ENCODE assay signal across 13 mouse cellular contexts in genomic region chr17:14532298-14532978, GRCm38 (mm10).
DNase-seq lines count a peak whose midpoint lies in the region; TF ChIP-seq lines count a peak whose summit lies in the region.
"Had no signal": no experiment of that assay in that cellular context is flagged by ENCODE, and none has a peak within 500 bp of the region (broad histone marks: within the 10 kb centered on the region; RNA-seq: fewer than 3 reads in every experiment).

No protein-coding gene starts in this region.

- no peaks in the 10 kb centered on the region for H3K27me3 ChIP-seq in heart, embryonic 10.5 days (ENCODE audit: insufficient read depth, poor library complexity, severe bottlenecking)
- no peaks in the 10 kb centered on the region for H3K27me3 ChIP-seq in myocyte (ENCODE audit: control insufficient read depth, insufficient read depth, insufficient read length)
- H3K27me3 ChIP-seq: limb, embryonic 13.5 days; megakaryocyte, embryonic 14.5 days; neural tube, embryonic 12.5 days had no signal

- DNase-seq in left cerebral cortex, postnatal 4 days = peak; percentile 55
- DNase-seq in left cerebral cortex, adult 8-10 months (ENCODE audit: low spot score in 2 of 2) = no peak
- DNase-seq in heart, embryonic 10.5 days (ENCODE audit: low spot score) = peak; percentile 53
- no peak for DNase-seq in layer of hippocampus, postnatal 10 days (ENCODE audit: low spot score in 2 of 2)
- no peak for DNase-seq in ovary, postnatal 36 days (ENCODE audit: low spot score)
- DNase-seq: cerebellum, adult 18-20 months; kidney, postnatal 14 days had no signal

- no peak overlapping the region for H3K4me2 ChIP-seq in myocyte (ENCODE audit: low read depth)
- H3K4me2 ChIP-seq: limb, embryonic 13.5 days; neural tube, embryonic 12.5 days had no signal

- H3K4me3 ChIP-seq in embryonic fibroblast, embryonic 13.5 days (ENCODE audit: insufficient read depth, low read length) = no peak overlapping the region
- H3K4me3 ChIP-seq in heart, embryonic 10.5 days = no peak overlapping the region
- H3K4me3 ChIP-seq in myocyte = no peak overlapping the region
- H3K4me3 ChIP-seq: hindbrain, embryonic 10.5 days; limb, embryonic 13.5 days; megakaryocyte, embryonic 14.5 days; neural tube, embryonic 12.5 days had no signal

- H3K36me3 ChIP-seq in heart, embryonic 10.5 days = no peaks in the 10 kb centered on the region
- no peaks in the 10 kb centered on the region for H3K36me3 ChIP-seq in myocyte (ENCODE audit: control insufficient read depth, insufficient read depth)
- H3K36me3 ChIP-seq: hindbrain, embryonic 10.5 days; limb, embryonic 13.5 days; neural tube, embryonic 12.5 days had no signal

- TF ChIP-seq POLR2A in embryonic fibroblast, embryonic 13.5 days (IDR thresholded peaks at IDR 0.05; ENCODE audit: low read depth, low read length) = no peak
- no peak for TF ChIP-seq POLR2A in myocyte (IDR thresholded peaks at IDR 0.05; ENCODE audit: insufficient read length, low read depth)

- H3K4me1 ChIP-seq in embryonic fibroblast, embryonic 13.5 days (ENCODE audit: control insufficient read depth, insufficient read depth, low read length) = peaks cover 4% of the 10 kb centered on the region; the same call in 1 of the 2 replicates
- H3K4me1 ChIP-seq in heart, embryonic 10.5 days = no peaks in the 10 kb centered on the region
- H3K4me1 ChIP-seq: hindbrain, embryonic 10.5 days; neural tube, embryonic 12.5 days had no signal

- H3K79me2 ChIP-seq in myocyte (ENCODE audit: control insufficient read depth, insufficient read depth) = no peaks in the 10 kb centered on the region

- TF ChIP-seq CTCF in embryonic fibroblast, embryonic 13.5 days (IDR thresholded peaks at IDR 0.05; ENCODE audit: borderline replicate concordance, insufficient read depth, low read length) = no peak

- no peak overlapping the region for H3ac ChIP-seq in myocyte (ENCODE audit: control insufficient read depth, insufficient read length)

- intact Hi-C loops in left cerebral cortex, postnatal 4 days (cut with DNase I) = no loop called here

- H3K27ac ChIP-seq in embryonic fibroblast, embryonic 13.5 days (ENCODE audit: insufficient read depth, low read length) = peak overlapping the region; percentile 74
- H3K27ac ChIP-seq in heart, embryonic 10.5 days = no peak overlapping the region
- H3K27ac ChIP-seq: hindbrain, embryonic 10.5 days; limb, embryonic 13.5 days; neural tube, embryonic 12.5 days had no signal

- no peaks in the 10 kb centered on the region for H3K9me3 ChIP-seq in heart, embryonic 10.5 days
- H3K9me3 ChIP-seq: hindbrain, embryonic 10.5 days; limb, embryonic 13.5 days; megakaryocyte, embryonic 14.5 days; neural tube, embryonic 12.5 days had no signal

- whole genome bisulfite sequencing in heart, embryonic 10.5 days = 71% methylated on average over 8 of the region's 8 CpGs

TF ChIP-seq in myocyte, 11 proteins besides CTCF, POLR2A, EP300 and RAD21:
- TF ChIP-seq E2F4 (IDR thresholded peaks at IDR 0.05; ENCODE audit: insufficient read depth) = no peak
- TF ChIP-seq MYOD1 (IDR thresholded peaks at IDR 0.05; ENCODE audit: control insufficient read depth in 1 of 3, insufficient read length in 2 of 3, low read depth in 2 of 3) = peak; percentile 58 to 84 (median 82)
- no peak for TF ChIP-seq USF1 (IDR thresholded peaks at IDR 0.05; ENCODE audit: low read depth)
- no peak for TF ChIP-seq REST (IDR thresholded peaks at IDR 0.05; ENCODE audit: insufficient read depth, insufficient read length)
- TF ChIP-seq MYOG (IDR thresholded peaks at IDR 0.05; ENCODE audit: control insufficient read depth in 1 of 3, insufficient read depth in 1 of 3, insufficient read length in 2 of 3, low read depth in 2 of 3) = peak; percentile 4 to 83 (median 64)

Comparison
In these comparisons a context has a peak if more than half of its experiments do, and no peak if none do; other contexts are left out.
1. DNase-seq: peak in left cerebral cortex, postnatal 4 days (single experiment) and heart, embryonic 10.5 days (single experiment); none in left cerebral cortex, adult 8-10 months (0 of 2), layer of hippocampus, postnatal 10 days (0 of 2) and ovary, postnatal 36 days (single experiment).